Mouse (Mus musculus) cerebellum, adult 2 months (tissue): Measurements from ENCODE around the gene Cnnm2. TPM values are rescaled to one million over a fixed set of nuclear protein-coding genes. Genes with fewer than 3 reads are reported as not detected.
"Not testable (repeated sequence)": the region's sequence is repeated elsewhere in the genome, so short reads cannot be mapped to it uniquely, and the experiment has no call there.

Source experiments
- DNase-seq, 2 experiments: peaks; one replicate each; pipeline ENCODE4 v3.0.0; 2021
- H3K27ac ChIP-seq: fragments of 200-500 bp; 2 replicates; pipeline ENCODE4 v1.5.1; 2012; ENCODE audit warnings: low read length, control low read depth, inconsistent platforms; ENCODE audit not compliant: insufficient read depth
- H3K27me3 ChIP-seq: fragments of 200-500 bp; 2 replicates; pipeline ENCODE4 v1.6.1; 2012; ENCODE audit warnings: inconsistent platforms, mild to moderate bottlenecking, low read length, moderate library complexity; ENCODE audit not compliant: control insufficient read depth, insufficient read depth
- H3K4me1 ChIP-seq: fragments of 200-500 bp; 2 replicates; pipeline ENCODE4 v1.6.1; 2011; ENCODE audit warnings: low read length; ENCODE audit not compliant: control insufficient read depth, insufficient read depth
- H3K4me3 ChIP-seq: fragments of 200-500 bp; replicated peaks from 2 replicates; pipeline ENCODE3; 2011; ENCODE audit warnings: mild to moderate bottlenecking, low read depth, low read length, control low read depth; ENCODE audit not compliant: insufficient read depth
- CTCF ChIP-seq: fragments of 200-500 bp; IDR thresholded peaks from 2 replicates; pipeline ENCODE4 v1.5.1; 2011; ENCODE audit warnings: low read depth, mild to moderate bottlenecking, control low read depth, low read length, moderate library complexity, borderline replicate concordance; ENCODE audit not compliant: insufficient read depth
- POLR2A ChIP-seq: fragments of 200-500 bp; IDR thresholded peaks from 2 replicates; pipeline ENCODE4 v1.6.1; 2011; ENCODE audit warnings: low read length, control low read depth, borderline replicate concordance; ENCODE audit not compliant: insufficient read depth
- WGBS: fragments of 180-500 bp; shearing (Covaris S2); methylation state at CpG from one replicate; pipeline ENCODE4 v1.1.7; 2018; 5-methylcytosine and 5-hydroxymethylcytosine counted together
- polyA plus RNA-seq: library from polyadenylated mRNA; depleted of rRNA; stranded (reverse); fragments of >200 nt; gene quantifications from 2 replicates; pipeline ENCODE4 v1.2.3, GENCODE M21; 2012

The Cnnm2 gene
- polyA plus RNA-seq, 1 experiment, result 31.2 TPM

GRCm38 (mm10) chr19:46747799-46748198, 13.6 kb upstream of the Cnnm2 start:
- WGBS, result 87% methylated on average over 3 of the region's 3 CpGs
- DNase-seq, result no peak

GRCm38 (mm10) chr19:46752235-46752634, 9.2 kb upstream of the Cnnm2 start:
- Histone ChIP-seq H3K4me1 (no peaks in the 10 kb centered on the region), H3K27me3 (no peaks in the 10 kb centered on the region), H3K4me3 (no peak overlapping the region), H3K27ac (no peak overlapping the region)
- 89% methylated on average over 5 of the region's 5 CpGs for WGBS
- TF ChIP-seq CTCF, result no peak
- no peak for TF ChIP-seq POLR2A
- DNase-seq, result no peak

More at GRCm38 (mm10) chr19:46747799-46748198, 13.6 kb upstream of the Cnnm2 start:
- Histone ChIP-seq H3K4me1 (no peaks in the 10 kb centered on the region), H3K4me3 (no peak overlapping the region), H3K27me3 (no peaks in the 10 kb centered on the region), H3K27ac (no peak overlapping the region)
- no peak for TF ChIP-seq POLR2A
- no peak for TF ChIP-seq CTCF

GRCm38 (mm10) chr19:46755066-46755465, 6.3 kb upstream of the Cnnm2 start:
- Histone ChIP-seq H3K27ac (no peak overlapping the region), H3K27me3 (no peaks in the 10 kb centered on the region), H3K4me1 (no peaks in the 10 kb centered on the region), H3K4me3 (no peak overlapping the region)
- WGBS, result 58% methylated on average over 9 of the region's 9 CpGs
- peak in 1 of 2 experiments; percentile 33 for DNase-seq
- TF ChIP-seq CTCF (peak; percentile 49; the same call in 1 of the 2 replicates), POLR2A (no peak)

- Histone ChIP-seq H3K27ac (no peak overlapping the region), H3K4me1 (no peaks in the 10 kb centered on the region), H3K27me3 (no peaks in the 10 kb centered on the region), H3K4me3 (no peak overlapping the region)
- DNase-seq, result no peak
- WGBS, result 92% methylated on average over 4 of the region's 4 CpGs
- TF ChIP-seq CTCF (no peak), POLR2A (no peak)
Measured at GRCm38 (mm10) chr19:46756221-46756620, 5.2 kb upstream of the Cnnm2 start.

GRCm38 (mm10) chr19:46759096-46759495, 2.3 kb upstream of the Cnnm2 start:
- Histone ChIP-seq H3K27ac (no peak overlapping the region), H3K4me1 (no peaks in the 10 kb centered on the region), H3K4me3 (no peak overlapping the region), H3K27me3 (no peaks in the 10 kb centered on the region)
- 81% methylated on average over 8 of the region's 8 CpGs for WGBS
- TF ChIP-seq POLR2A, result no peak
- no peak for TF ChIP-seq CTCF
- no peak for DNase-seq

GRCm38 (mm10) chr19:46759909-46760308, 1.5 kb upstream of the Cnnm2 start:
- not testable (repeated sequence) for DNase-seq, H3K4me3 ChIP-seq, H3K27me3 ChIP-seq, H3K4me1 ChIP-seq, H3K27ac ChIP-seq
- WGBS, result 89% methylated on average over 10 of the region's 10 CpGs

- TF ChIP-seq CTCF (peak; percentile 98), POLR2A (no peak)
- Histone ChIP-seq H3K27me3 (no peaks in the 10 kb centered on the region), H3K4me3 (peak overlapping the region; percentile 73), H3K27ac (no peak overlapping the region), H3K4me1 (no peaks in the 10 kb centered on the region)
- WGBS, result 16% methylated on average over 29 of the region's 29 CpGs
- peak; percentile 85 to 91 for DNase-seq
Measured at GRCm38 (mm10) chr19:46760375-46761160, 828 bp upstream of the Cnnm2 start.

GRCm38 (mm10) chr19:46761971-46762290, 535 bp downstream of the Cnnm2 start:
- no peak for TF ChIP-seq CTCF
- TF ChIP-seq POLR2A, result no peak
- under 1% methylated on average over 36 of the region's 36 CpGs for WGBS

More at GRCm38 (mm10) chr19:46761971-46762290, 535 bp downstream of the Cnnm2 start:
- Histone ChIP-seq H3K27ac (peak overlapping the region; percentile 80), H3K4me1 (no peaks in the 10 kb centered on the region), H3K27me3 (no peaks in the 10 kb centered on the region), H3K4me3 (peak overlapping the region; percentile 73)
- no peak for DNase-seq
